Mouse (Mus musculus) splenic B cell, adult 2 months (primary cell): Measurements from ENCODE around the gene Cebpa.

Source experiments
- DNase-seq: peaks from one replicate; pipeline ENCODE4 v3.0.0-alpha.2; 2011; ENCODE audit warnings: low read depth, low spot score
- H3K27me3 ChIP-seq: 2 replicates; pipeline ENCODE4 v1.6.1; 2012; ENCODE audit warnings: mild to moderate bottlenecking, low read length, moderate library complexity, mixed read lengths; ENCODE audit not compliant: control insufficient read depth, poor library complexity, insufficient read depth, severe bottlenecking
- H3K36me3 ChIP-seq: 2 replicates; pipeline ENCODE4 v1.6.1; 2012; ENCODE audit warnings: mild to moderate bottlenecking, low read length, moderate library complexity, mixed read lengths; ENCODE audit not compliant: control insufficient read depth, poor library complexity, insufficient read depth, severe bottlenecking

The Cebpa gene

GRCm38 (mm10) chr7:35149616-35150433 lies 30.7 kb downstream of the Cebpa start:
- Histone ChIP-seq H3K36me3 (no peaks in the 10 kb centered on the region), H3K27me3 (no peaks in the 10 kb centered on the region)
- no peak for DNase-seq

- no peaks in the 10 kb centered on the region for H3K27me3 ChIP-seq
- no peak for DNase-seq
- H3K36me3 ChIP-seq, result no peaks in the 10 kb centered on the region
These were observed 31.8 kb downstream of the Cebpa start for GRCm38 (mm10) chr7:35150860-35151259.

DNA sequence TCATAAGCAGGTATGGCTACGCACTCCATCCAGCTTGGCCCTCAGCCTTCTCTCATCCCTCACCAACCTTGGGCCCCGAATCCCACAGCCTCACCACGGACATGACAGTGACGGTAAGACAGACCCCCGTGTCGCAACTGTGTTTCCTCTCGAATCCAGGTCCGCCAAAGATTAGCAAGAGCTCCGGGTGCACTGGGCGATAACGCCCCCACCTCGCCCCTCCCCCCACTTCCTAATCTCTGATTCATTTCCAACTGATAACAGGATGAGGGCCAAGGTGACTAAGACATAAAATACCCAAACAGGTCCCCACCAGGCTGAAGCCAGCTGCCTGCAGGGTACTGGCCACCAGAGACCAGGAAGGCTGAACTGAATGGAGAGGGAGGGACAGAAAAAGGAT lies 35.4 kb downstream of the Cebpa start:
- DNase-seq, result no peak
- no peaks in the 10 kb centered on the region for H3K36me3 ChIP-seq
- no peaks in the 10 kb centered on the region for H3K27me3 ChIP-seq

GRCm38 (mm10) chr7:35156561-35157477 lies 37.7 kb downstream of the Cebpa start:
- H3K27me3 ChIP-seq, result no peaks in the 10 kb centered on the region
- DNase-seq, result peak; percentile 7
- no peaks in the 10 kb centered on the region for H3K36me3 ChIP-seq

DNA sequence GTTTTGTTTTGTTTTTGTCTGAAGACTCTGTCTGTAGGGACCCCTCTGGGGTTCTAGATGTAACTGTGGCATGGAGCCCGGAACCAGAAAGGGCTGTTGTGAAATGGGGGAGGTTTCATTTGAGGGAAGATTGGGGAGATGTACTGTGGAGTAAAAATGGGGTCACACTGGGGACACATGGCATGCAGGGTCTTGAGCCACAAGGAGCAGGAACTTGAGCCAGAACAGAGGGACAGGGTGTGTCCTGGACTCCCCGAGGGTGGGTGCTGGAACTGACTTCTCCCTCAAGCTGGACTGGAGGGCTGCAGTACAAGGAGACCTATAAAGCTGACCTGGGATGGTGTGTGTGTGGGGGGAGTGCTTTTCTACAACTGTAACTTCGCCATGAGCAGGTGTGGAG lies 38.4 kb downstream of the Cebpa start:
- DNase-seq, result no peak
- no peaks in the 10 kb centered on the region for H3K36me3 ChIP-seq
- H3K27me3 ChIP-seq, result no peaks in the 10 kb centered on the region

DNA sequence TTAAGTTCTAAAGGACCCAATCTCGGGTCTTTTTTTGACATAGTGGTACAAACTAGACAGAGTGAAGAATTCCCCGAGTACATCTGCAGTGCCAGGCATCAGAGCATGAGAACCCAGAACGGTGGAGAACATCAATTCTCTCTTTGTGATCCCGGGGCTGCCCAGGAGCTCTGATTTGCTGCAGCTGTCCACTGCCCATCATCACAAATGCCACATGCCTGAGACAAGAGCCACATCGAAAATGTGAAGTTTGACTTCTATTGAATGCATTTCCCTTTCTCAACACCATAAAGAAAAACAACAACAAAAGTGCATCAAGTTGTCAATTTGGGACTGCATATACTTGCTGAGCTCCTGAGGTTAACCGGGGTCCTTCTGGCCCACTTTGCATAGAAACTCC lies 43.4 kb downstream of the Cebpa start:
- Histone ChIP-seq H3K27me3 (no peaks in the 10 kb centered on the region), H3K36me3 (no peaks in the 10 kb centered on the region)
- no peak for DNase-seq

GRCm38 (mm10) chr7:35163600-35163999 lies 44.5 kb downstream of the Cebpa start:
- DNase-seq, result no peak
- H3K27me3 ChIP-seq, result no peaks in the 10 kb centered on the region
- no peaks in the 10 kb centered on the region for H3K36me3 ChIP-seq

- no peaks in the 10 kb centered on the region for H3K27me3 ChIP-seq
- H3K36me3 ChIP-seq, result no peaks in the 10 kb centered on the region
These were observed 45.0 kb downstream of the Cebpa start for GRCm38 (mm10) chr7:35164131-35164530.

DNA sequence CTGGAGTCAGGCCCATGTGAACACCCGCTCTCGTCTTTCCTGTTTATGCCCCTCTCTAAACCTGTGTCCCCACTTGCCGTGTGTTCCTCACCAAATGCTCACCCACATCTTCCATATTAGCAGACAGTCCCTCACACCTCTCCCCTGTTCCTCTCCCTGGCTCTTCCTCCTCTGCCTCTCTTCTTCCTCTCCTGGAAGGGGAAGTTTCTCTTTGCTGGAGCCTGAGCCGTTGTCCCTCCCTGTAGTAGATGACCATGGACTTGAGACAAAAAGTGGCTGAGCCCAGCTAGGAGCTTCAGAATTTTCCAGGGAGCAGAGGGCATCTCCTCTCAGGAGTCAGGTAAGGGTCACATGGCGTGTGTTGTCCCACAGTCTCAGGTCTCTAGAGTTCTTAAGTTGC lies 47.9 kb downstream of the Cebpa start:
- Histone ChIP-seq H3K27me3 (no peaks in the 10 kb centered on the region), H3K36me3 (no peaks in the 10 kb centered on the region)
- DNase-seq, result no peak

More at GRCm38 (mm10) chr7:35164131-35164530, 45.0 kb downstream of the Cebpa start:
- no peak for DNase-seq

DNA sequence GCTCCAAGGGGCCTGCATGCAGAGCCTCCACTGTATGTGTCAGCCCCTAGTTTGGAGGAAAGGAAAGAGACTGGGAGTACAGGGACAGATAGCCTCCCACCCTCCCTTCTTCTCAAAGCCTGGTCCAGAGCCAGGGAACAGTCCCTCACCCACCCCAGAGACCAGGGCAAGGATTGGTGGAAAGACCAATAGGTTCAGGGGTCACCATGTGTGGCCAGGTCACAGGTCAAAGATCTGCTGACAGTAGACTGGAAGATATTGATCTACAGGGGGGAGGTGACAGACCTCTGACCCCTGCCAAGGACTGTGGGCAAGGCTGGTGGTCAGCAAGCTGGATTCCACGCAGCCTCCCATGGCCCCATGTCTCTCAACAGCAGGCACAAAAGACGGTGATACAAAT lies 48.8 kb downstream of the Cebpa start:
- Histone ChIP-seq H3K36me3 (no peaks in the 10 kb centered on the region), H3K27me3 (no peaks in the 10 kb centered on the region)
- no peak for DNase-seq

DNA sequence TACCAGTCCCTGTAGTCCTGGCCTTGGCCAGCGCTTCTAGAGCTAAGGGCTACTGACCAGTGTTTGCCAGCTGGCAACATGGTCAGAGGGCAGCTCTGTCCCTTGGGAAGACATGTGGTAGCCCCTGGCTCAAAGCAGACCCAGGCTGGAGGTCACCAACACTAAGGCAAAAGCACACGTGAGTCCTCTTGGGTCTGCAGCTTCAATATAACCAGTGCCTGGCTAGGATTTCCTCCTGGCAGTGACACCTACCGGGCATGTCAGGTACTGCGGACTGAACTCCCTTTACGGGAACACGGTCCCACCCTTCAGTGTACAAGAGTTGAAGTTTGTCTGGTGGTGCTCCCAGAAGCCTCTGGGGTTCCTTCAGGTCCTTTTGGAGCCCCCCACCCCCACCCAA lies 50.2 kb downstream of the Cebpa start:
- Histone ChIP-seq H3K36me3 (no peaks in the 10 kb centered on the region), H3K27me3 (no peaks in the 10 kb centered on the region)
- peak; percentile 78 for DNase-seq
